Mouse (Mus musculus) embryonic facial prominence, embryonic 10.5 days (tissue): ENCODE results near the gene St3gal3. TPM values are rescaled to one million over a fixed set of nuclear protein-coding genes. Genes with fewer than 3 reads are reported as not detected.

Source experiments
- DNase-seq: peaks from one replicate; pipeline ENCODE4 v3.0.0-alpha.2; 2017; ENCODE audit warnings: low spot score
- H3K27ac ChIP-seq: fragments of 300-500 bp; sonication (generic); replicated peaks from 2 replicates; pipeline ENCODE4 v1.5.1; 2016; ENCODE audit warnings: mild to moderate bottlenecking
- H3K27me3 ChIP-seq: fragments of 300-500 bp; sonication (generic); replicated peaks from 2 replicates; pipeline ENCODE4 v1.6.1; 2016; ENCODE audit warnings: low read depth, mild to moderate bottlenecking; ENCODE audit not compliant: poor library complexity, severe bottlenecking
- H3K36me3 ChIP-seq: fragments of 300-500 bp; sonication (generic); replicated peaks from 2 replicates; pipeline ENCODE4 v1.6.1; 2016; ENCODE audit warnings: mild to moderate bottlenecking, moderate library complexity
- H3K4me1 ChIP-seq: fragments of 300-500 bp; sonication (generic); 2 replicates; pipeline ENCODE4 v1.6.1; 2016
- H3K4me3 ChIP-seq: fragments of 300-500 bp; sonication (generic); 2 replicates; pipeline ENCODE4 v1.5.1; 2016; ENCODE audit warnings: mild to moderate bottlenecking, moderate library complexity
- H3K9me3 ChIP-seq: fragments of 300-500 bp; sonication (generic); 2 replicates; pipeline ENCODE4 v1.6.1; 2016; ENCODE audit warnings: mild to moderate bottlenecking
- WGBS: fragments of 180-500 bp; shearing (Covaris S2); methylation state at CpG from one replicate; pipeline ENCODE4 v1.1.7; 2016; 5-methylcytosine and 5-hydroxymethylcytosine counted together
- polyA plus RNA-seq: library from polyadenylated mRNA; unstranded; fragments of >200 nt; fragmentation: Nextera tagmentation; extraction: Ambion mirVana; gene quantifications from 2 replicates; pipeline ENCODE4 v1.2.1, GENCODE M21; 2016

Gene St3gal3
- polyA plus RNA-seq, 1 experiment from 2014 or later: 7.4 TPM

GRCm38 (mm10) chr4:117887133-117887532, 247.6 kb downstream of the St3gal3 start, which contains the start of gene Atp6v0b:
Gene Atp6v0b (minus strand): TSS chr4:117887333.
- Histone ChIP-seq H3K4me3 (peak within 1 kb of the TSS; percentile 95), H3K9me3 (no peaks in the 10 kb centered on the region), H3K27ac (peak within 1 kb of the TSS; percentile 83), H3K4me1 (peaks cover 58% of the 10 kb centered on the region), H3K36me3 (peaks cover 43% of the 10 kb centered on the region), H3K27me3 (no peaks in the 10 kb centered on the region)
- WGBS: under 1% methylated on average over 37 of the region's 37 CpGs
- DNase-seq: peak; percentile 95

DNA sequence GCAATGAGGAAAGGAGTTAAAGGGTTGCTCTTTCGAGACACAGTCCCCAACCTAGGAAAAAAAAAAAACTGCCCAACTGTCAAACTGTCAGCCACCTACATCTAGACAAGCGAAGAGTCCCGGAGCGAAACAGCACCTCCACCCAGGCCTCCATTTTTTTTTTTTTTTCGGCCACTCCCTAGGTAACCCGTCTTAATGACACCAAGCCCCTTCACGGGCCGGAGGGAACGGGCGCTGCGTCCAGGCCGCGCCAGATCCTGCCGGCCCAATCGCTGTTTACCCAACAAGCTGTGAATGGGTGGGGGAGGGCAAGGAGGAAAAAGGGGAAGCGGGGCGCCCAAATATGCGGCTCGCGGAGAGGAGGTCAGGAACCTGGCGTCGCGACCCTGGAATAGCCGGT, 248.1 kb downstream of the St3gal3 start:
- H3K27me3 ChIP-seq: no peaks in the 10 kb centered on the region
- peak overlapping the region; percentile 83 for H3K27ac ChIP-seq
- H3K4me3 ChIP-seq: peak overlapping the region; percentile 95
- 2% methylated on average over 22 of the region's 24 CpGs for WGBS
- no peaks in the 10 kb centered on the region for H3K9me3 ChIP-seq
- peaks cover 43% of the 10 kb centered on the region for H3K36me3 ChIP-seq
- peaks cover 61% of the 10 kb centered on the region for H3K4me1 ChIP-seq
- DNase-seq: no peak

- Histone ChIP-seq H3K36me3 (peaks cover 48% of the 10 kb centered on the region), H3K27me3 (no peaks in the 10 kb centered on the region), H3K4me1 (peaks cover 60% of the 10 kb centered on the region), H3K4me3 (peak overlapping the region; percentile 95), H3K9me3 (no peaks in the 10 kb centered on the region), H3K27ac (no peak overlapping the region)
- DNase-seq: no peak
- WGBS: 83% methylated on average over 9 of the region's 9 CpGs
These were observed 248.7 kb downstream of the St3gal3 start for GRCm38 (mm10) chr4:117885994-117886393.

DNA sequence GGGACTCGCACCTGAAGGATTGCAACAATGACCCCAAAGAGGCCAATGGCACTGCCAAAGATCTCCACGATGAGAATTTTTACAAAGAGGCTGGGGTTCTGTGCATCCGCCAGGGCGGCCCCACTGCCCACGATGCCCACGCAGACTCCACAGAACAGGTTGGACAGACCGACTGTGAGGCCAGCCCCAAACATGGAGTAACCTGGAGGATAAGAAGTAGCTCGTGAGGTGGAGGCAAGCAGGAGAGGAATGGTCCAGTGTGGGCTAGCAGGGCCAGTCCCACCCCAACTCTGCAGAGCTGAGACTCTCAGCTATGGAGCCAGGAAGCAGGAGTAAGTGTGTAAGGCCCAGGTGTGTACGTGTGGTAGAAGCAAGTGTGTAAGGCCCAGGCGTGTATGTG, 249.6 kb downstream of the St3gal3 start:
- Histone ChIP-seq H3K9me3 (no peaks in the 10 kb centered on the region), H3K36me3 (peaks cover 51% of the 10 kb centered on the region), H3K27me3 (no peaks in the 10 kb centered on the region), H3K4me1 (peaks cover 62% of the 10 kb centered on the region), H3K4me3 (peak overlapping the region; percentile 95; the same call in 1 of the 2 replicates), H3K27ac (no peak overlapping the region)
- no peak for DNase-seq
- 94% methylated on average over 10 of the region's 10 CpGs for WGBS

- no peak for DNase-seq
- no peaks in the 10 kb centered on the region for H3K27me3 ChIP-seq
- WGBS: 100% methylated on average over 1 of the region's 1 CpGs
- H3K36me3 ChIP-seq: peaks cover 51% of the 10 kb centered on the region
- H3K27ac ChIP-seq: no peak overlapping the region
- H3K4me3 ChIP-seq: peak overlapping the region; percentile 94
- peaks cover 65% of the 10 kb centered on the region for H3K4me1 ChIP-seq
- H3K9me3 ChIP-seq: no peaks in the 10 kb centered on the region
These were observed 250.6 kb downstream of the St3gal3 start for GRCm38 (mm10) chr4:117884146-117884545.

DNA sequence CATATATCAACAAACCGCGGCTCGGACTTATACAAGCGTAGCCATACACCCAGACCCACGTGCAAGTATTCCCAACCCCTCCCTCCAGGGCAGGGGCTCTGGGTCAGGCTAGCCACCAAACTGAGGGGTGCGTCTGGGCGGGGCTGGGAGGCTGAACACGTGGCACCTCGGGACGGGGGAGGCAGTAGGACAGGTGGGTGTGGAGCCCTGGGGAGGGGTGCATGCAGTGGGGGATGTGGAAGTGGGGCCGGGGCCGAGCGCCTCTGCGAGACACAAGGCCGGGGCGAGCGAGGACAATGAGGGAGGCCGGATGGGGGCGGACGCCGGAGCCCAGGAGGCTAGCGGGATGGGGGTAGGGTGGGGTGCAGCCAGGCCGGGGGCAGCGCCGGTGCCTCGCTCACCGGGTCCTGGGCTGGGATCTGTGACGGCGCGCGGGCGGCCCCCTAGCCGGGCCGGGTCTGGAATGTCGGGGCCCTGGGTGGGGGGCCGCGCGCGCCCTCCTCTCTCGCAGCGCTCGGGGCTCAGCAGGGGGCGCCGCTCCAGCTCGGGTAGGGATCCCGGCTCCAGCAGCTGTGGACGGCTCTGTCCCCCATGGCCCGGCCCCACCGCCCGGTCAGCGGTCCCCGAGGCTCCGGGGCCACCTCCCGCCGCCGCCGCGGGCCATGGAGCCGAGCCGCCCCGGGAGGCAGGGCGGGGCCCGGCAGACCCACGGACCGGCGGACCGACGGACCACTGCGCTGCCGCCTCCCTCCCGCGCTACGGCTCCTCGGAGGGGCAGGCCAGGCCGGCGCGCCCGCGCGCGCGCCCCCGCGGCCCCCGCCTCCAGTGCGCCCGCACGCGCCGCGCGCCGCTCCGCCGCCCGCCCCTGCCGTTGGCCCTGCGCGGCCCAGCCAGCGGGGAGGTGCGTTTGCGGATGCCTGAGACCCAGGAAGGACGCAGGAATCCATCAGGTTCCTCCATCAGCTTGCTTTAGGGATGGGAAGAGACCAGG, 251.7 kb downstream of the St3gal3 start, which contains the start of gene B4galt2:
B4galt2 (minus strand) TSS at position 787 of the 991 bp plus-strand sequence.
- H3K4me1 ChIP-seq: peaks cover 65% of the 10 kb centered on the region
- H3K36me3 ChIP-seq: peaks cover 56% of the 10 kb centered on the region
- peak within 1 kb of the TSS; percentile 95 for H3K27ac ChIP-seq

More for the DNA sequence above, 251.7 kb downstream of the St3gal3 start, which contains the start of gene B4galt2:
- no peaks in the 10 kb centered on the region for H3K27me3 ChIP-seq
- peak within 1 kb of the TSS; percentile 94 for H3K4me3 ChIP-seq
- WGBS: under 1% methylated on average over 101 of the region's 103 CpGs
- DNase-seq: peak; percentile 82
- H3K9me3 ChIP-seq: no peaks in the 10 kb centered on the region

Other genes with a start within 250 kb of the St3gal3 start
- 157 and 162 TPM in 2 replicates for gene Atp6v0b, start 247.6 kb downstream of the St3gal3 start, polyA plus RNA-seq
- gene Dph2, start 242.9 kb downstream of the St3gal3 start, polyA plus RNA-seq: 24.8 and 26.6 TPM in 2 replicates
- gene Ipo13, start 219.9 kb downstream of the St3gal3 start, polyA plus RNA-seq: 62.8 and 72.3 TPM in 2 replicates
- gene Artn, start 205.2 kb downstream of the St3gal3 start, polyA plus RNA-seq: 3.1 and 6.7 TPM in 2 replicates
- gene Kdm4a, start 45.1 kb upstream of the St3gal3 start, polyA plus RNA-seq: 33.4 and 36.6 TPM in 2 replicates
- 88.2 and 95.5 TPM in 2 replicates for gene Ptprf, start 156.5 kb upstream of the St3gal3 start, polyA plus RNA-seq